Mouse (Mus musculus) lung, embryonic 16.5 days (tissue): ENCODE results near the gene Setd1b. TPM values are rescaled to one million over a fixed set of nuclear protein-coding genes. Genes with fewer than 3 reads are reported as not detected.

Experiments used
- ATAC-seq: fragments of 200-750 bp; cut with Nextera tagmentation; 2 replicates; pipeline ENCODE4 v1.8.0; 2017; ENCODE audit warnings: low read depth, mild to moderate bottlenecking, moderate library complexity
- H3K27ac ChIP-seq: fragments of 300-500 bp; sonication (generic); 2 replicates; pipeline ENCODE4 v1.5.1; 2014; ENCODE audit warnings: mild to moderate bottlenecking, control low read depth, low read length
- H3K27me3 ChIP-seq: fragments of 300-500 bp; sonication (generic); 2 replicates; pipeline ENCODE4 v1.6.1; 2014; ENCODE audit warnings: low read depth, low read length, mixed read lengths; ENCODE audit not compliant: control insufficient read depth, insufficient read depth
- H3K36me3 ChIP-seq: fragments of 300-500 bp; sonication (generic); 2 replicates; pipeline ENCODE4 v1.6.1; 2014; ENCODE audit warnings: low read length; ENCODE audit not compliant: control insufficient read depth, insufficient read depth
- H3K4me1 ChIP-seq: fragments of 300-500 bp; sonication (generic); replicated peaks from 2 replicates; pipeline ENCODE4 v1.6.1; 2014; ENCODE audit warnings: low read length, mixed read lengths; ENCODE audit not compliant: control insufficient read depth, insufficient read depth
- H3K4me2 ChIP-seq: fragments of 300-500 bp; sonication (generic); 2 replicates; pipeline ENCODE4 v1.6.1; 2014; ENCODE audit warnings: low read depth, low read length, control low read depth
- H3K4me3 ChIP-seq: fragments of 300-500 bp; sonication (generic); 2 replicates; pipeline ENCODE4 v1.5.1; 2014; ENCODE audit warnings: mild to moderate bottlenecking, low read length, control low read depth
- H3K9ac ChIP-seq: fragments of 300-500 bp; sonication (generic); 2 replicates; pipeline ENCODE4 v1.6.1; 2014; ENCODE audit warnings: low read length, control low read depth
- H3K9me3 ChIP-seq: fragments of 300-500 bp; sonication (generic); 2 replicates; pipeline ENCODE4 v1.6.1; 2016; ENCODE audit warnings: low read length; ENCODE audit not compliant: control insufficient read depth
- WGBS: fragments of 180-500 bp; shearing (Covaris S2); extraction: QIAGEN DNeasy Blood & Tissue Kit; methylation state at CpG from one replicate; pipeline ENCODE4 v1.1.7; 2014; 5-methylcytosine and 5-hydroxymethylcytosine counted together
- polyA plus RNA-seq: library from polyadenylated mRNA; unstranded; fragments of >200 nt; fragmentation: Nextera tagmentation; extraction: Ambion mirVana; gene quantifications from 2 replicates; pipeline ENCODE4 v1.2.1, GENCODE M21; 2015

The Setd1b gene
- polyA plus RNA-seq, 1 experiment from 2014 or later = 9.1 TPM

GRCm38 (mm10) chr5:123137044-123137909, 4.7 kb upstream of the Setd1b start:
- H3K36me3 ChIP-seq = no peaks in the 10 kb centered on the region
- H3K4me3 ChIP-seq = peak overlapping the region; percentile 69
- peak overlapping the region; percentile 100 for H3K27ac ChIP-seq
- H3K4me2 ChIP-seq = peak overlapping the region; percentile 99
- ATAC-seq = peak; percentile 15; the same call in 1 of the 2 replicates
- WGBS = 4% methylated on average over 20 of the region's 20 CpGs
- H3K9me3 ChIP-seq = no peaks in the 10 kb centered on the region
- peak overlapping the region; percentile 99 for H3K9ac ChIP-seq
- H3K4me1 ChIP-seq = peaks cover 56% of the 10 kb centered on the region
- no peaks in the 10 kb centered on the region for H3K27me3 ChIP-seq

DNA sequence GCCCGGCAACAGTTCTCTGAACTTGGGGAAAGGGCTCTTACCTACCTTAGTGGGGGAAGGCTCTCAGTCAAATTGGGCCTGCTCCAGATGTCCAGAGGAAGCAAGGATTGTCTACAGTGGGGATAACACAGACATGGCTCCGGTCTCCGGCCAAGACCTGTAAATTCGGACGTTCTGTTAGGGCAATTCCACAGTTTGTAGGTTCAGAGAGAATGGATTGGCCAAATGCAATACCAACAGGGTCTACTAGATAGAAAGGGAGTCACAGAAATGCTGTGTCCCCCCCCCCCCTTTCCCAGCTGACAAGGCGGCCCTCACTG, 4.1 kb upstream of the Setd1b start:
- no peaks in the 10 kb centered on the region for H3K9me3 ChIP-seq
- H3K36me3 ChIP-seq = no peaks in the 10 kb centered on the region
- H3K27me3 ChIP-seq = no peaks in the 10 kb centered on the region
- peak overlapping the region; percentile 69 for H3K4me3 ChIP-seq
- ATAC-seq = no peak
- H3K9ac ChIP-seq = peak overlapping the region; percentile 99
- peak overlapping the region; percentile 99 for H3K4me2 ChIP-seq
- 5% methylated on average over 6 of the region's 6 CpGs for WGBS
- H3K4me1 ChIP-seq = peaks cover 50% of the 10 kb centered on the region
- H3K27ac ChIP-seq = peak overlapping the region; percentile 100

- ATAC-seq = peak; percentile 32
- Histone ChIP-seq H3K4me2 (peak overlapping the region; percentile 99), H3K4me1 (peaks cover 47% of the 10 kb centered on the region)
These were observed 3.6 kb upstream of the Setd1b start for GRCm38 (mm10) chr5:123138230-123138911.

DNA sequence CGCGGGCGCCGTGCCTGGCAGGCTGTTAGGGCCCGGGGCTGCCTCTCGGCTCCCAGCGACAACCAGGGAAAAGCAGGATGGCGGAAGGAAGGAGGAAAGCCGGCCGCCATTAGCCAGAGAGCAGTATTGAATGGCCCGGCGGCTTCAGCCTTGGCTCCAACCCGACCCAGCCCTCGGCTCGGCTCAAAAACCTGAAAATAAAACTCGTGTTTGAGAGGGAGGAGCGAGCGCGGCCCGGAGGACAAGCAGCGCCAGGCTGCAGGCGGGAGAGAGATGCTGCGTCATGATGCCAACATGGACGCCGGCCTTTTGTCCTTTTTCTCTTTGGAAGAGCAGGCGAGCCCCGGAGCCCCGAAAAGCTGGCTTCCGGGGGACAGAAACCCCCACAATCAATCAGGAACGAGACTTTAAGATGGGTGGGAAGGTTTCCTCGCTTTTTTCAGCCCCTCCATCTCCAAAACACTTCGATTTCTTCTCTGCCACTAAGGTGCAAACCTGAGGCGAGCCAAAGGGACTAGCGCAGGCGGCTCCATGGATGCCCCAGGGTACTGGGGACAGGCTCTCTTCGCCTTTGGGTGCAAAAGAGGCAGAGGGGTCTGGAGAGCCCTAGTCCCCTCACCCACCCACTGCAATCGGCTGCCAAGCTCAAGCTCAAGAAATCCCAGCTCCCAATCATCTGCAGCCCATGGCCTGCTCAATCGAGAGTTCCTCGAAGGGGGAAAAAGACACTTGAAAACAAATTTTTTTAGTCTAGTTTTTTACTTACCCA, 2.9 kb upstream of the Setd1b start:
- Histone ChIP-seq H3K4me2 (peak overlapping the region; percentile 99), H3K36me3 (no peaks in the 10 kb centered on the region), H3K4me1 (peaks cover 44% of the 10 kb centered on the region), H3K9ac (peak overlapping the region; percentile 99), H3K9me3 (no peaks in the 10 kb centered on the region), H3K4me3 (peak overlapping the region; percentile 69), H3K27me3 (no peaks in the 10 kb centered on the region), H3K27ac (peak overlapping the region; percentile 100)
- WGBS = under 1% methylated on average over 39 of the region's 39 CpGs
- 0 out of 2 replicates have a peak, but pooled peaks have one; percentile 2 for ATAC-seq

More at GRCm38 (mm10) chr5:123138230-123138911, 3.6 kb upstream of the Setd1b start:
- Histone ChIP-seq H3K9ac (peak overlapping the region; percentile 99), H3K9me3 (no peaks in the 10 kb centered on the region), H3K36me3 (no peaks in the 10 kb centered on the region), H3K27me3 (no peaks in the 10 kb centered on the region), H3K27ac (peak overlapping the region; percentile 100), H3K4me3 (peak overlapping the region; percentile 69)
- WGBS = 0% methylated on average over 26 of the region's 40 CpGs

DNA sequence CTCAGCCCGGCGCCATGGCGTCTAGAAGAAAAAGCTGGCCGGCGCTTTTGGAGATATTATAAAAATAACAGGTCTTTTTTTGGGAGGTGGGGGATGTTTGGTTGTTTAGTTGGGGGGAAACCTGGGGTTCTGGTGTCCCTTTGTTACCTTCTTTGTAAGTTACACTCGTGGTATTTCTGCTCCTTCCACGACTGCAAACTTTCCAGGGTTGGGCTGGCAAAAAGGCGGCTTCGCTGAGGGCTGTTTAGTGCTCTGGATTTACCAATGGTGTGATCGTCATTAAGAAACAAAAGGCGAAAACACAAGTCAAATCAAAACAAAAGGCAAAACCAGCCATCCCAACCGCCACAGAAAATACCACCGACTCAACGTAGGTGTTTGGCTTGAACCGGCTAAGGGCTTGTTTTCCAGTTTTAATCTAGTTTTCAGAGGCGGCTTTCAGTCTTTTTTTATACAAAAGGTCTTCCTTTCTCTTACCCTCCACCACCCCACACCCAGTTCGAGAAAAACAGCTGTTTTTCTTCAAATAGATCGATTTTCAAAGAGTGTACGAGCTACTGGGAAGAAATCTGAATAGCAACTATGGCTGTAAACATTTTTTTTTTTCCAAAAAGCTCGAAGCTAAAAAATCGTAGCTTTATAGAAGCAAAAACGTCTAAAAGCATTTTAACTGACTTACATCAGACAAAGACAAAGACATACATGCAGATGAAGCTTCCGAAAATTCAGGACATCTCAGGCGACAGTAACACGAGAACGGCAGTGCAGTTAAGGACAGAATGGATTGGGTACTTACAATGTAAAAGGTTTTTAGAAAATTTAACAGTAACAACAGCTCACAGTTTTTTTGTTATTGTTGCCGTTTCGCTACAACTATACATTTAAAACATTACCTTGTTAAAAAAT, 2.0 kb upstream of the Setd1b start:
- Histone ChIP-seq H3K9me3 (no peaks in the 10 kb centered on the region), H3K4me1 (peaks cover 45% of the 10 kb centered on the region), H3K9ac (peak overlapping the region; percentile 99), H3K36me3 (no peaks in the 10 kb centered on the region), H3K4me2 (peak overlapping the region; percentile 99), H3K27ac (peak overlapping the region; percentile 100), H3K27me3 (no peaks in the 10 kb centered on the region), H3K4me3 (peak overlapping the region; percentile 69)
- ATAC-seq = no peak
- WGBS = under 1% methylated on average over 28 of the region's 28 CpGs

DNA sequence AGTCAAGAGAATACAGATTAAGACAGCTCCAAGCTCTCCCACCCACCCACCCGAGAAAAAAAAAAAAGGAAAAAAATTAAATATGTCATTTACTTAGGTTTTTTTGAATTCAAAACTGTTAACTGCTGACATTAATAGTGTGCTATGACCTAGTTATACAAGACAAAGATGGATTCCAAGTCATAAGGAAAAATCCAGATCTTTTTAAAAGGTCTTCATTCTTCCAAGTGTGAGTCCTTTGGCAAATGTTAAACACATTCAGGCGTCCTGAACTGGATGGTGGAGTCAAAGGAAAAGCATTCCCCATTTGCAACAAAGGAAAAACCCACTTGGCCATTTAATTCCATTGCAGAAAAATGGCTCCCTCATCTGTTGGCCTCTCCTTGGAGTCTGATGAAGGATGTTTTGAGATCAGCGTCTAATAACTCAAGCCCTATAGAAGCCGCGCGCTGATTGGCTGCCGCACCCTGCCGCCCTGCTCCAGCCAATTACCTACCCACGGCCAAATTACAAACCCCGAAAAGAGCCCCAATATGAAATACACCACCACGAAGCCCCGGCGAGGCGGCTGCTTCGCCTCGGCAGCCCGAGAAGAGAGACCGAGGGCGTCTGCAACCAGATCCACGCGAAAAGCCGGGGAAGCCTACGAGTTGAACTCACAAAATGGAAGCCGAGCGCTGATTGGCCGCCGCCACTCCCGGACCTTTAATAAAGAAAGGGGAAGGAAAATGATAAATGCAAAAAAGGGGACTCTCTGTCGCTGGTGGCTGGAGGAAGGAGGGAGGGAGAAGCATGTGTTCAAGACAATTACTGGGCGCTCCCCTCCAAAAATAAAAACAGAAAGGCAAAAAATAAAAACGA, 1.1 kb upstream of the Setd1b start:
- peak overlapping the region; percentile 99 for H3K4me2 ChIP-seq
- peak overlapping the region; percentile 100 for H3K27ac ChIP-seq
- no peaks in the 10 kb centered on the region for H3K36me3 ChIP-seq
- peak overlapping the region; percentile 100 for H3K9ac ChIP-seq
- H3K4me1 ChIP-seq = peaks cover 40% of the 10 kb centered on the region
- H3K9me3 ChIP-seq = no peaks in the 10 kb centered on the region
- H3K4me3 ChIP-seq = peak overlapping the region; percentile 74
- no peaks in the 10 kb centered on the region for H3K27me3 ChIP-seq
- ATAC-seq = peak; percentile 59
- under 1% methylated on average over 31 of the region's 31 CpGs for WGBS

GRCm38 (mm10) chr5:123141555-123142160, 335 bp upstream of the Setd1b start:
- Histone ChIP-seq H3K9me3 (no peaks in the 10 kb centered on the region), H3K4me1 (peaks cover 34% of the 10 kb centered on the region), H3K4me3 (peak overlapping the region; percentile 74), H3K27me3 (no peaks in the 10 kb centered on the region), H3K36me3 (peaks cover 4% of the 10 kb centered on the region), H3K27ac (peak overlapping the region; percentile 100), H3K4me2 (peak overlapping the region; percentile 99), H3K9ac (peak overlapping the region; percentile 100)
- 0% methylated on average over 25 of the region's 38 CpGs for WGBS
- no peak for ATAC-seq
